Mouse (Mus musculus) ES-E14 (cell line): ENCODE measurements around the gene Cox19.

Experiments used
- CHD2 ChIP-seq: IDR thresholded peaks from 2 replicates; pipeline ENCODE4 v1.6.1; 2014; ENCODE audit warnings: mild to moderate bottlenecking, low read depth, low read length, inconsistent platforms
- MAFK ChIP-seq: IDR thresholded peaks from 2 replicates; pipeline ENCODE4 v1.6.1; 2014; ENCODE audit warnings: mild to moderate bottlenecking, low read depth, low read length, inconsistent platforms; ENCODE audit not compliant: insufficient read depth
- ZC3H11A ChIP-seq: IDR thresholded peaks from 2 replicates; pipeline ENCODE4 v1.6.1; 2012; ENCODE audit warnings: low read depth, mild to moderate bottlenecking, inconsistent platforms, low read length, borderline replicate concordance

GRCm38 (mm10) chr5:139338891-139339290 lies 12.3 kb downstream of the Cox19 start:
- TF ChIP-seq CHD2 (no peak), MAFK (no peak), ZC3H11A (no peak)
